Mouse (Mus musculus) G1E (cell line): ENCODE measurements around the gene Tlcd2.

ENCODE experiments used
- GATA1 ChIP-seq: IDR thresholded peaks from 2 replicates; pipeline ENCODE4 v1.6.1; 2012; ENCODE audit warnings: borderline replicate concordance, low read length, inconsistent platforms, mixed read lengths
- TAL1 ChIP-seq: conservative IDR thresholded peaks from 2 replicates; pipeline ENCODE4 v1.6.1; 2012; ENCODE audit warnings: low read depth, low read length, inconsistent platforms, mixed read lengths

DNA sequence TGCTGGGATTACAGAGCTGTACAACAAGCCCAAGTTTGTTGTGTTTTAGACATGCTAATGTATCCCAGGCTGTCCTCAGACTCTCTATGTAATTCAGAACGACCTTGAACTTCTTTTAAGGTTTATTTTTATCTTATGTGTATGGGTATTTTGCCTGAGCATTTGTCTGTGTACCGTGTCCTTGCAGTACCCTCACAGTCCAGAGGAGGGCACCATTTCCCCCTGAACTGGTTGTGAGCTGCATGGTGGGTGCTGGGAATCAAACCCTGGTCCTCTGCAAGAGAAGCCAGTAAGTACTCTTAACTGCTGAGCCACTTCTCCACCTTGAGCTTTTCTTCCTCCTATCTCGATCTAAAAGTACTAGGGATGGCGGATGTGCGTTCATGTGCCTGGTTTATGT is 27.4 kb upstream of the Tlcd2 start:
- TF ChIP-seq GATA1 = no peak
- TF ChIP-seq TAL1 = no peak
